Mouse (Mus musculus) hindbrain, embryonic 11.5 days (tissue): ENCODE results near the gene Sik3. TPM values are rescaled to one million over a fixed set of nuclear protein-coding genes. Genes with fewer than 3 reads are reported as not detected.

Source experiments
- ATAC-seq: fragments of 200-750 bp; cut with Nextera tagmentation; 2 replicates; pipeline ENCODE4 v1.8.0; 2017; ENCODE audit warnings: mild to moderate bottlenecking, moderate TSS enrichment, moderate library complexity; ENCODE audit not compliant: low FRiP score
- DNase-seq: peaks from one replicate; pipeline ENCODE4 v3.0.0-alpha.2; 2015; ENCODE audit warnings: low spot score
- H3K27ac ChIP-seq: fragments of 300-500 bp; sonication (generic); 2 replicates; pipeline ENCODE4 v1.5.1; 2014; ENCODE audit warnings: mild to moderate bottlenecking, low read depth, low read length
- H3K27me3 ChIP-seq: fragments of 300-500 bp; sonication (generic); 2 replicates; pipeline ENCODE4 v1.6.1; 2014; ENCODE audit warnings: mild to moderate bottlenecking, low read length, moderate library complexity, mixed read lengths; ENCODE audit not compliant: control insufficient read depth, insufficient read depth
- H3K36me3 ChIP-seq: fragments of 300-500 bp; sonication (generic); 2 replicates; pipeline ENCODE4 v1.6.1; 2014; ENCODE audit warnings: mild to moderate bottlenecking, low read length, moderate library complexity, mixed read lengths; ENCODE audit not compliant: control insufficient read depth, insufficient read depth
- H3K4me1 ChIP-seq: fragments of 300-500 bp; sonication (generic); replicated peaks from 2 replicates; pipeline ENCODE4 v1.6.1; 2014; ENCODE audit warnings: low read length, mixed read lengths; ENCODE audit not compliant: control insufficient read depth, insufficient read depth
- H3K4me2 ChIP-seq: fragments of 300-500 bp; sonication (generic); replicated peaks from 2 replicates; pipeline ENCODE4 v1.6.1; 2014; ENCODE audit warnings: mild to moderate bottlenecking, low read depth, low read length
- H3K4me3 ChIP-seq: fragments of 300-500 bp; sonication (generic); 2 replicates; pipeline ENCODE4 v1.5.1; 2014; ENCODE audit warnings: low read depth, low read length
- H3K9ac ChIP-seq: fragments of 300-500 bp; sonication (generic); 2 replicates; pipeline ENCODE4 v1.6.1; 2014; ENCODE audit warnings: low read depth, low read length
- H3K9me3 ChIP-seq: fragments of 300-500 bp; sonication (generic); 2 replicates; pipeline ENCODE4 v1.6.1; 2016; ENCODE audit warnings: low read length; ENCODE audit not compliant: control insufficient read depth
- WGBS: fragments of 180-500 bp; shearing (Covaris S2); extraction: QIAGEN DNeasy Blood & Tissue Kit; methylation state at CpG from one replicate; pipeline ENCODE4 v1.1.7; 2014; 5-methylcytosine and 5-hydroxymethylcytosine counted together
- polyA plus RNA-seq: library from polyadenylated mRNA; unstranded; fragments of >200 nt; fragmentation: Nextera tagmentation; extraction: Ambion mirVana; gene quantifications from 2 replicates; pipeline ENCODE4 v1.2.1, GENCODE M21; 2014

The Sik3 gene
- polyA plus RNA-seq, 1 experiment from 2014 or later, result 10.1 TPM

- Histone ChIP-seq H3K9me3 (no peaks in the 10 kb centered on the region), H3K36me3 (no peaks in the 10 kb centered on the region), H3K4me3 (no peak within 1 kb of the TSS), H3K4me1 (no peaks in the 10 kb centered on the region), H3K9ac (no peak within 1 kb of the TSS), H3K4me2 (no peak within 1 kb of the TSS), H3K27me3 (no peaks in the 10 kb centered on the region), H3K27ac (no peak within 1 kb of the TSS)
- no peak for DNase-seq
- 62% methylated on average over 7 of the region's 7 CpGs for WGBS
- no peak for ATAC-seq
Measured at GRCm38 (mm10) chr9:46240526-46241153, 228.0 kb downstream of the Sik3 start, which contains the start of gene Apoa4. Gene Apoa4, plus strand, starts transcription at chr9:46240696.

- no peak overlapping the region for H3K9ac ChIP-seq
- no peak overlapping the region for H3K27ac ChIP-seq
- no peak overlapping the region for H3K4me2 ChIP-seq
- ATAC-seq (no peak), DNase-seq (no peak)
- H3K9me3 ChIP-seq, result no peaks in the 10 kb centered on the region
- 90% methylated on average over 2 of the region's 2 CpGs for WGBS
- H3K4me3 ChIP-seq, result no peak overlapping the region
- H3K4me1 ChIP-seq, result no peaks in the 10 kb centered on the region
- H3K27me3 ChIP-seq, result no peaks in the 10 kb centered on the region
- H3K36me3 ChIP-seq, result no peaks in the 10 kb centered on the region
Measured at GRCm38 (mm10) chr9:46241818-46242217, 229.2 kb downstream of the Sik3 start.

- Histone ChIP-seq H3K27ac (no peak overlapping the region), H3K4me2 (no peak overlapping the region), H3K36me3 (no peaks in the 10 kb centered on the region), H3K9me3 (no peaks in the 10 kb centered on the region), H3K4me3 (no peak overlapping the region), H3K27me3 (peaks cover 2% of the 10 kb centered on the region; the same call in 1 of the 2 replicates), H3K9ac (no peak overlapping the region), H3K4me1 (no peaks in the 10 kb centered on the region)
- no peak for DNase-seq
- no peak for ATAC-seq
- 65% methylated on average over 4 of the region's 4 CpGs for WGBS
Measured at GRCm38 (mm10) chr9:46243122-46243521, 230.5 kb downstream of the Sik3 start.

- no peak overlapping the region for H3K4me3 ChIP-seq
- H3K9ac ChIP-seq, result no peak overlapping the region
- H3K4me1 ChIP-seq, result no peaks in the 10 kb centered on the region
- DNase-seq (no peak), ATAC-seq (no peak)
- H3K27me3 ChIP-seq, result peaks cover 2% of the 10 kb centered on the region; the same call in 1 of the 2 replicates
- no peak overlapping the region for H3K27ac ChIP-seq
- H3K4me2 ChIP-seq, result no peak overlapping the region
- H3K9me3 ChIP-seq, result no peaks in the 10 kb centered on the region
- WGBS, result 72% methylated on average over 8 of the region's 8 CpGs
- no peaks in the 10 kb centered on the region for H3K36me3 ChIP-seq
Measured at GRCm38 (mm10) chr9:46243584-46243983, 231.0 kb downstream of the Sik3 start.

GRCm38 (mm10) chr9:46246752-46247324 lies 234.2 kb downstream of the Sik3 start:
- Histone ChIP-seq H3K27ac (no peak overlapping the region), H3K4me1 (no peaks in the 10 kb centered on the region), H3K36me3 (no peaks in the 10 kb centered on the region), H3K27me3 (peaks cover 2% of the 10 kb centered on the region; the same call in 1 of the 2 replicates), H3K4me3 (no peak overlapping the region), H3K9me3 (no peaks in the 10 kb centered on the region), H3K9ac (no peak overlapping the region), H3K4me2 (no peak overlapping the region)
- WGBS, result 32% methylated on average over 11 of the region's 11 CpGs
- peak; percentile 89 for DNase-seq
- no peak for ATAC-seq

- no peaks in the 10 kb centered on the region for H3K36me3 ChIP-seq
- DNase-seq (no peak), ATAC-seq (no peak)
- H3K27ac ChIP-seq, result no peak overlapping the region
- H3K4me2 ChIP-seq, result no peak overlapping the region
- 92% methylated on average over 7 of the region's 7 CpGs for WGBS
- H3K9ac ChIP-seq, result no peak overlapping the region
- no peak overlapping the region for H3K4me3 ChIP-seq
- H3K4me1 ChIP-seq, result no peaks in the 10 kb centered on the region
- H3K9me3 ChIP-seq, result no peaks in the 10 kb centered on the region
- no peaks in the 10 kb centered on the region for H3K27me3 ChIP-seq
Measured at GRCm38 (mm10) chr9:46256177-46256576, 243.6 kb downstream of the Sik3 start.

GRCm38 (mm10) chr9:46256658-46257385 lies 244.2 kb downstream of the Sik3 start:
- H3K9me3 ChIP-seq, result no peaks in the 10 kb centered on the region
- H3K4me3 ChIP-seq, result no peak overlapping the region

GRCm38 (mm10) chr9:46257546-46257945 lies 244.9 kb downstream of the Sik3 start:
- Histone ChIP-seq H3K27ac (no peak overlapping the region), H3K9ac (no peak overlapping the region), H3K4me3 (no peak overlapping the region), H3K36me3 (no peaks in the 10 kb centered on the region), H3K4me2 (no peak overlapping the region), H3K27me3 (no peaks in the 10 kb centered on the region), H3K4me1 (no peaks in the 10 kb centered on the region), H3K9me3 (no peaks in the 10 kb centered on the region)
- ATAC-seq (no peak), DNase-seq (no peak)
- 88% methylated on average over 3 of the region's 3 CpGs for WGBS

More at GRCm38 (mm10) chr9:46256658-46257385, 244.2 kb downstream of the Sik3 start:
- 87% methylated on average over 10 of the region's 10 CpGs for WGBS
- DNase-seq, result no peak
- no peak overlapping the region for H3K27ac ChIP-seq
- no peak overlapping the region for H3K9ac ChIP-seq
- no peak overlapping the region for H3K4me2 ChIP-seq
- H3K4me1 ChIP-seq, result no peaks in the 10 kb centered on the region
- no peaks in the 10 kb centered on the region for H3K36me3 ChIP-seq
- no peak for ATAC-seq
- no peaks in the 10 kb centered on the region for H3K27me3 ChIP-seq
